Mouse (Mus musculus): ENCODE results near the gene Prkcd. TPM values are rescaled to one million over a fixed set of nuclear protein-coding genes. Genes with fewer than 3 reads are reported as not detected.
A peak's percentile ranks its signal among the peaks of the same experiment; 100 is the strongest.

Gene Prkcd
- polyA plus RNA-seq, 1 experiment from 2014 or later: 54.3 TPM

- Histone ChIP-seq H3K4me3 (no peak overlapping the region), H3K36me3 (no peaks in the 10 kb centered on the region), H3K27ac (no peak overlapping the region), H3K4me1 (no peaks in the 10 kb centered on the region), H3K9ac (no peak overlapping the region), H3K27me3 (replicated peaks) (no peaks in the 10 kb centered on the region), H3K4me2 (replicated peaks) (no peak overlapping the region), H3K9me3 (no peaks in the 10 kb centered on the region)
- ATAC-seq (ENCODE audit: low FRiP score, low read depth): no peak
- WGBS: 58% methylated on average over 2 of the region's 2 CpGs
Observed at GRCm38 (mm10) chr14:30616751-30617150, 9.3 kb downstream of the Prkcd start.

GRCm38 (mm10) chr14:30612962-30613715 is 12.9 kb downstream of the Prkcd start:
- Histone ChIP-seq H3K4me1 (no peaks in the 10 kb centered on the region), H3K36me3 (no peaks in the 10 kb centered on the region), H3K9ac (no peak overlapping the region), H3K4me3 (no peak overlapping the region), H3K9me3 (no peaks in the 10 kb centered on the region), H3K27ac (no peak overlapping the region), H3K4me2 (replicated peaks) (no peak overlapping the region), H3K27me3 (replicated peaks) (no peaks in the 10 kb centered on the region)
- 90% methylated on average over 2 of the region's 2 CpGs for WGBS
- no peak for ATAC-seq (ENCODE audit: low FRiP score, low read depth)

GRCm38 (mm10) chr14:30612523-30612922 is 13.5 kb downstream of the Prkcd start:
- H3K4me1 ChIP-seq: no peaks in the 10 kb centered on the region
- no peak overlapping the region for H3K27ac ChIP-seq
- no peaks in the 10 kb centered on the region for H3K27me3 ChIP-seq (replicated peaks)
- H3K4me2 ChIP-seq (replicated peaks): no peak overlapping the region
- no peaks in the 10 kb centered on the region for H3K36me3 ChIP-seq
- ATAC-seq (ENCODE audit: low FRiP score, low read depth): 0 out of 2 replicates have a peak, but pooled peaks have one; percentile 33
- H3K9me3 ChIP-seq: no peaks in the 10 kb centered on the region
- no peak overlapping the region for H3K9ac ChIP-seq
- 16% methylated on average over 7 of the region's 7 CpGs for WGBS
- H3K4me3 ChIP-seq: no peak overlapping the region

GRCm38 (mm10) chr14:30610940-30611339 is 15.1 kb downstream of the Prkcd start:
- H3K27me3 ChIP-seq (replicated peaks): no peaks in the 10 kb centered on the region
- no peak overlapping the region for H3K9ac ChIP-seq
- no peaks in the 10 kb centered on the region for H3K9me3 ChIP-seq
- no peak for ATAC-seq (ENCODE audit: low FRiP score, low read depth)
- H3K4me2 ChIP-seq (replicated peaks): no peak overlapping the region
- no peak overlapping the region for H3K27ac ChIP-seq
- H3K36me3 ChIP-seq: no peaks in the 10 kb centered on the region
- WGBS: 91% methylated on average over 3 of the region's 3 CpGs
- H3K4me1 ChIP-seq: no peaks in the 10 kb centered on the region
- H3K4me3 ChIP-seq: no peak overlapping the region

- WGBS: 87% methylated on average over 2 of the region's 2 CpGs
- no peak overlapping the region for H3K9ac ChIP-seq
- H3K4me3 ChIP-seq: no peak overlapping the region
- no peak for ATAC-seq (ENCODE audit: low FRiP score, low read depth)
- H3K4me2 ChIP-seq (replicated peaks): no peak overlapping the region
- H3K9me3 ChIP-seq: no peaks in the 10 kb centered on the region
- no peaks in the 10 kb centered on the region for H3K4me1 ChIP-seq
- no peak overlapping the region for H3K27ac ChIP-seq
- H3K27me3 ChIP-seq (replicated peaks): no peaks in the 10 kb centered on the region
- H3K36me3 ChIP-seq: no peaks in the 10 kb centered on the region
Observed at GRCm38 (mm10) chr14:30610304-30610703, 15.7 kb downstream of the Prkcd start.

- 85% methylated on average over 3 of the region's 3 CpGs for WGBS
- Histone ChIP-seq H3K9me3 (no peaks in the 10 kb centered on the region), H3K9ac (no peak overlapping the region), H3K4me2 (replicated peaks) (no peak overlapping the region), H3K4me1 (no peaks in the 10 kb centered on the region), H3K4me3 (no peak overlapping the region), H3K27ac (no peak overlapping the region), H3K27me3 (replicated peaks) (no peaks in the 10 kb centered on the region), H3K36me3 (no peaks in the 10 kb centered on the region)
- no peak for ATAC-seq (ENCODE audit: low FRiP score, low read depth)
Observed at GRCm38 (mm10) chr14:30609499-30609898, 16.5 kb downstream of the Prkcd start.

- Histone ChIP-seq H3K4me3 (no peak overlapping the region), H3K27me3 (replicated peaks) (no peaks in the 10 kb centered on the region), H3K4me2 (replicated peaks) (no peak overlapping the region), H3K4me1 (no peaks in the 10 kb centered on the region), H3K9me3 (no peaks in the 10 kb centered on the region), H3K9ac (no peak overlapping the region), H3K36me3 (no peaks in the 10 kb centered on the region), H3K27ac (no peak overlapping the region)
- ATAC-seq (ENCODE audit: low FRiP score, low read depth): no peak
- 86% methylated on average over 6 of the region's 6 CpGs for WGBS
Observed at GRCm38 (mm10) chr14:30608176-30608575, 17.8 kb downstream of the Prkcd start.

GRCm38 (mm10) chr14:30607696-30608095 is 18.3 kb downstream of the Prkcd start:
- Histone ChIP-seq H3K4me1 (no peaks in the 10 kb centered on the region), H3K9me3 (no peaks in the 10 kb centered on the region), H3K9ac (no peak overlapping the region), H3K27ac (no peak overlapping the region), H3K27me3 (replicated peaks) (no peaks in the 10 kb centered on the region), H3K36me3 (no peaks in the 10 kb centered on the region), H3K4me3 (no peak overlapping the region), H3K4me2 (replicated peaks) (no peak overlapping the region)
- ATAC-seq (ENCODE audit: low FRiP score, low read depth): no peak
- WGBS: 82% methylated on average over 4 of the region's 4 CpGs

- Histone ChIP-seq H3K4me2 (replicated peaks) (no peak overlapping the region), H3K9ac (no peak overlapping the region), H3K9me3 (no peaks in the 10 kb centered on the region), H3K27me3 (replicated peaks) (no peaks in the 10 kb centered on the region), H3K27ac (no peak overlapping the region), H3K4me1 (no peaks in the 10 kb centered on the region), H3K36me3 (peaks cover 8% of the 10 kb centered on the region), H3K4me3 (no peak overlapping the region)
- no peak for ATAC-seq (ENCODE audit: low FRiP score, low read depth)
- 88% methylated on average over 5 of the region's 5 CpGs for WGBS
Observed at GRCm38 (mm10) chr14:30606817-30607216, 19.2 kb downstream of the Prkcd start.

GRCm38 (mm10) chr14:30597142-30597541 is 28.9 kb downstream of the Prkcd start:
- H3K9me3 ChIP-seq: no peaks in the 10 kb centered on the region
- ATAC-seq (ENCODE audit: low FRiP score, low read depth): no peak
- H3K9ac ChIP-seq: no peak overlapping the region
- no peak overlapping the region for H3K4me3 ChIP-seq
- H3K36me3 ChIP-seq: peaks cover 28% of the 10 kb centered on the region
- WGBS: 84% methylated on average over 2 of the region's 2 CpGs
- no peak overlapping the region for H3K4me2 ChIP-seq (replicated peaks)
- H3K4me1 ChIP-seq: peaks cover 21% of the 10 kb centered on the region
- no peaks in the 10 kb centered on the region for H3K27me3 ChIP-seq (replicated peaks)
- no peak overlapping the region for H3K27ac ChIP-seq

- H3K9me3 ChIP-seq: no peaks in the 10 kb centered on the region
- peaks cover 25% of the 10 kb centered on the region for H3K36me3 ChIP-seq
- 84% methylated on average over 3 of the region's 3 CpGs for WGBS
- no peak overlapping the region for H3K4me3 ChIP-seq
- H3K27ac ChIP-seq: no peak overlapping the region
- H3K4me1 ChIP-seq: peaks cover 21% of the 10 kb centered on the region
- H3K9ac ChIP-seq: no peak overlapping the region
- no peak for ATAC-seq (ENCODE audit: low FRiP score, low read depth)
- H3K27me3 ChIP-seq (replicated peaks): no peaks in the 10 kb centered on the region
- no peak overlapping the region for H3K4me2 ChIP-seq (replicated peaks)
Observed at GRCm38 (mm10) chr14:30596407-30596806, 29.6 kb downstream of the Prkcd start.

- Histone ChIP-seq H3K27ac (no peak overlapping the region), H3K4me1 (peaks cover 21% of the 10 kb centered on the region), H3K4me2 (replicated peaks) (no peak overlapping the region), H3K9ac (no peak overlapping the region), H3K9me3 (no peaks in the 10 kb centered on the region), H3K36me3 (peaks cover 22% of the 10 kb centered on the region), H3K27me3 (replicated peaks) (no peaks in the 10 kb centered on the region), H3K4me3 (no peak overlapping the region)
- ATAC-seq (ENCODE audit: low FRiP score, low read depth): no peak
- WGBS: 86% methylated on average over 8 of the region's 8 CpGs
Observed at GRCm38 (mm10) chr14:30595576-30596313, 30.3 kb downstream of the Prkcd start.

Data from neural tube, embryonic 12.5 days (tissue).